Mouse (Mus musculus): ENCODE results near the gene Litaf. TPM values are rescaled to one million over a fixed set of nuclear protein-coding genes. Genes with fewer than 3 reads are reported as not detected.
A peak's percentile ranks its signal among the peaks of the same experiment; 100 is the strongest.
"Not testable (repeated sequence)": the region's sequence is repeated elsewhere in the genome, so short reads cannot be mapped to it uniquely, and the experiment has no call there.

The Litaf gene
- polyA plus RNA-seq, 1 experiment from 2014 or later = 59.2 TPM

- not testable (repeated sequence) for H3K4me3 ChIP-seq; H3K9ac ChIP-seq; H3K4me2 ChIP-seq; H3K9me3 ChIP-seq (replicated peaks); H3K27me3 ChIP-seq
- peak; percentile 19; the same call in 1 of the 2 replicates for ATAC-seq
- Histone ChIP-seq H3K36me3 (ENCODE audit: poor library complexity, severe bottlenecking) (peaks cover 20% of the 10 kb centered on the region), H3K4me1 (peaks cover 46% of the 10 kb centered on the region), H3K27ac (peak overlapping the region; percentile 92)
- 94% methylated on average over 12 of the region's 12 CpGs for WGBS
Observed at GRCm38 (mm10) chr16:10958307-10958706, 107.7 kb downstream of the Litaf start.

- H3K4me2 ChIP-seq = no peak overlapping the region
- H3K36me3 ChIP-seq (ENCODE audit: poor library complexity, severe bottlenecking) = peaks cover 15% of the 10 kb centered on the region
- WGBS = 82% methylated on average over 3 of the region's 3 CpGs
- no peaks in the 10 kb centered on the region for H3K9me3 ChIP-seq (replicated peaks)
- no peak overlapping the region for H3K4me3 ChIP-seq
- H3K9ac ChIP-seq = no peak overlapping the region
- no peaks in the 10 kb centered on the region for H3K27me3 ChIP-seq
- peak overlapping the region; percentile 92 for H3K27ac ChIP-seq
- peaks cover 46% of the 10 kb centered on the region for H3K4me1 ChIP-seq
- no peak for ATAC-seq
Observed at GRCm38 (mm10) chr16:10957794-10958193, 108.2 kb downstream of the Litaf start.

GRCm38 (mm10) chr16:10956938-10957685 is 108.8 kb downstream of the Litaf start:
- 52% methylated on average over 8 of the region's 8 CpGs for WGBS
- Histone ChIP-seq H3K27me3 (no peaks in the 10 kb centered on the region), H3K36me3 (ENCODE audit: poor library complexity, severe bottlenecking) (peaks cover 8% of the 10 kb centered on the region), H3K9me3 (replicated peaks) (no peaks in the 10 kb centered on the region), H3K4me3 (no peak overlapping the region), H3K4me1 (peaks cover 46% of the 10 kb centered on the region), H3K9ac (no peak overlapping the region), H3K4me2 (peak overlapping the region; percentile 12), H3K27ac (peak overlapping the region; percentile 92)
- peak; percentile 74 for ATAC-seq

DNA sequence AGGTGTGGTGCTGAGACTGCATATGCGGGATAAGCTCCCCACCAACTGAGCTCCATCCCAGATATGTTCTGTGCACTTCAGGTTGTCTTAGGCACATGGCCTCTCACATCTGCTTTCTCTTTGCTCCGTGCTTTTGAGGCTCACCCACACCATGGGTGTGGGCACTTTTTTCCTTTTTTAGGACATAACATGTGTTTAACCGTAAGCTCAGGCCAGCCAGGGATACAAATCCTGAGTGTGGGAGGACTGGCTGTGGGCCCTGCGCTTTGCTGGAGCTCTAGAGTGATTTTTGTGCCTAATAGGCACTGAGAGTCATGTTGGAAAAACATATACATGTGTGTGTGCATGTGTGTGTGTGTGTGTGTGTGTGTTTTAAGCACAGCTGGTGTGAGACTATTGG is 110.9 kb downstream of the Litaf start:
- ATAC-seq = no peak

GRCm38 (mm10) chr16:10952881-10953280 is 113.1 kb downstream of the Litaf start:
- 93% methylated on average over 3 of the region's 3 CpGs for WGBS
- Histone ChIP-seq H3K4me2 (no peak overlapping the region), H3K27me3 (no peaks in the 10 kb centered on the region), H3K4me3 (no peak overlapping the region), H3K4me1 (peaks cover 19% of the 10 kb centered on the region), H3K36me3 (ENCODE audit: poor library complexity, severe bottlenecking) (no peaks in the 10 kb centered on the region; the same call in 1 of the 2 replicates), H3K27ac (no peak overlapping the region), H3K9me3 (replicated peaks) (no peaks in the 10 kb centered on the region), H3K9ac (no peak overlapping the region)
- no peak for ATAC-seq

More for the DNA sequence above, 110.9 kb downstream of the Litaf start:
- Histone ChIP-seq H3K27me3 (no peaks in the 10 kb centered on the region), H3K4me3 (no peak overlapping the region), H3K4me2 (no peak overlapping the region), H3K36me3 (ENCODE audit: poor library complexity, severe bottlenecking) (no peaks in the 10 kb centered on the region; the same call in 1 of the 2 replicates), H3K9ac (no peak overlapping the region), H3K27ac (no peak overlapping the region), H3K4me1 (peaks cover 41% of the 10 kb centered on the region), H3K9me3 (replicated peaks) (no peaks in the 10 kb centered on the region)
- 90% methylated on average over 4 of the region's 4 CpGs for WGBS

DNA sequence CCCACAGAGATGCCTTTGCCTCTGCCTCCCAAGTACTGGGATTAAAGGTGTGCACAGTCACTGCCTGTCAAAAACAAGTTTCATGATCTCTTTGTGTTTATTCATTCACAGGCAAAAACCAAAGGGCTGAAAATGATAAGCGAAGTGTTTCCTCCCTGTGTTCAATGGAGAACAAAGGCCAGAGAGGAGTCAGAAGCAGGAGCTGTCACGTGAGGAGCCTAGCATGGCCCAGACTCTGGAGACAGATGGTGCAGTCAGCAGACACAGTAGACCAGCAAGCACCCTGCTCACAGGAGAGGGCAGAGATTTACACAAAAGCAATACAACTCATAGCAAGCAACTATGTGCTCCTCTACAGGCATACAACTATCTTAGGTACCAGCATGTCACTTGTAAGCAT is 113.9 kb downstream of the Litaf start:
- 54% methylated on average over 2 of the region's 2 CpGs for WGBS
- Histone ChIP-seq H3K4me1 (peaks cover 11% of the 10 kb centered on the region), H3K9ac (no peak overlapping the region), H3K36me3 (ENCODE audit: poor library complexity, severe bottlenecking) (no peaks in the 10 kb centered on the region; the same call in 1 of the 2 replicates), H3K4me3 (no peak overlapping the region), H3K27me3 (no peaks in the 10 kb centered on the region), H3K4me2 (no peak overlapping the region), H3K9me3 (replicated peaks) (no peaks in the 10 kb centered on the region), H3K27ac (0 out of 2 replicates have a peak overlapping the region, but pooled peaks have one; percentile 17)
- ATAC-seq = no peak

GRCm38 (mm10) chr16:10951581-10951980 is 114.4 kb downstream of the Litaf start:
- Histone ChIP-seq H3K4me1 (peaks cover 6% of the 10 kb centered on the region), H3K9ac (no peak overlapping the region), H3K4me3 (no peak overlapping the region), H3K9me3 (replicated peaks) (no peaks in the 10 kb centered on the region), H3K27me3 (no peaks in the 10 kb centered on the region), H3K36me3 (ENCODE audit: poor library complexity, severe bottlenecking) (no peaks in the 10 kb centered on the region; the same call in 1 of the 2 replicates), H3K4me2 (no peak overlapping the region), H3K27ac (no peak overlapping the region)
- no peak for ATAC-seq
- 2% methylated on average over 3 of the region's 3 CpGs for WGBS

DNA sequence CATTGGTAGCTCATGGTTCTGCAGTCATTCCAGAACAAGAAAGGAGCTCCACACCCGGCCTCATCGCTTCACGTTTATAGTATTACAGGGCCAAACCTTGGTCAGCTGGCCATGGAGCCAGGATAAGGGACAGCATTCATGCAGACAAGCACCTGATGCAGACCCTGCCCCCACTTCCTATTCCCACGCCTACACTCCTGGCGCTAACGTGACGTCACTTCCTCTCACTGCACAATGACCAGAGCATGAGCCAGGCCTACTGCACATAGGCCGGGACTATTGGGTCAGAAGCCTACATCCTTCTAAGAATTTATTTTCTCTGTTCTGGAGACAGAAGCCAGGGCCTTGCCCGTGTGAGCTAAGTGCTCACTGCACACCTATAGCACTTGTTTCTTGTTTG is 115.4 kb downstream of the Litaf start:
- Histone ChIP-seq H3K9me3 (replicated peaks) (no peaks in the 10 kb centered on the region), H3K27me3 (no peaks in the 10 kb centered on the region), H3K4me3 (no peak overlapping the region), H3K4me2 (no peak overlapping the region), H3K4me1 (peaks cover 2% of the 10 kb centered on the region; the same call in 1 of the 2 replicates), H3K27ac (no peak overlapping the region), H3K36me3 (ENCODE audit: poor library complexity, severe bottlenecking) (no peaks in the 10 kb centered on the region; the same call in 1 of the 2 replicates), H3K9ac (no peak overlapping the region)
- WGBS = 91% methylated on average over 9 of the region's 9 CpGs
- ATAC-seq = no peak

- Histone ChIP-seq H3K4me3 (no peak overlapping the region), H3K27me3 (no peaks in the 10 kb centered on the region), H3K4me2 (no peak overlapping the region), H3K27ac (no peak overlapping the region), H3K9ac (no peak overlapping the region), H3K9me3 (replicated peaks) (no peaks in the 10 kb centered on the region), H3K36me3 (ENCODE audit: poor library complexity, severe bottlenecking) (no peaks in the 10 kb centered on the region), H3K4me1 (peaks cover 5% of the 10 kb centered on the region; the same call in 1 of the 2 replicates)
- 24% methylated on average over 3 of the region's 3 CpGs for WGBS
- ATAC-seq = no peak
Observed at GRCm38 (mm10) chr16:10947724-10948123, 118.2 kb downstream of the Litaf start.

GRCm38 (mm10) chr16:10945381-10946127 is 120.4 kb downstream of the Litaf start:
- Histone ChIP-seq H3K9ac (no peak overlapping the region), H3K9me3 (replicated peaks) (no peaks in the 10 kb centered on the region), H3K27me3 (no peaks in the 10 kb centered on the region), H3K27ac (no peak overlapping the region), H3K4me1 (peaks cover 5% of the 10 kb centered on the region; the same call in 1 of the 2 replicates), H3K4me2 (no peak overlapping the region), H3K36me3 (ENCODE audit: poor library complexity, severe bottlenecking) (no peaks in the 10 kb centered on the region), H3K4me3 (no peak overlapping the region)
- ATAC-seq = no peak
- 76% methylated on average over 7 of the region's 7 CpGs for WGBS

DNA sequence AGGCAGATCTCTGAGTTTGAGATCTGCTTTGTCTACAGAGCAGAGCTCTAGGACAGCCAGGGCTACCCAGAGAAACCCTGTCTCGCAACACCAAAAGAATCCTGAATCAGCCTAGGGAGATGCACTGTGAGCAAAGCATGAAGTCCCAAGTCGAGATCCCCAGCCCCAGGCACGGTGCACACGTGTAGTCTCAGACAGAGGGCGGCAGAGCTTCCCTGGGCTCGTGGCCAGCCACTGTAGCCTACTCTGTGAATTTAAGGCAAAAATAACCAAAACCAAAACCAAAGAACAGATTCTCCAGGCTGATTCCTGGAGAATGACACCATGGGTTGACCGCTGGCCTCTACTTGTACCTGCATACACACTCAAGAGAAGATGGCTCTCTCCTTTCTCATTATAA is 121.4 kb downstream of the Litaf start:
- H3K27ac ChIP-seq = no peak overlapping the region
- H3K27me3 ChIP-seq = no peaks in the 10 kb centered on the region
- H3K9me3 ChIP-seq (replicated peaks) = no peaks in the 10 kb centered on the region
- H3K4me2 ChIP-seq = no peak overlapping the region
- no peak overlapping the region for H3K4me3 ChIP-seq
- H3K36me3 ChIP-seq (ENCODE audit: poor library complexity, severe bottlenecking) = no peaks in the 10 kb centered on the region
- no peak overlapping the region for H3K9ac ChIP-seq
- peaks cover 5% of the 10 kb centered on the region; the same call in 1 of the 2 replicates for H3K4me1 ChIP-seq
- ATAC-seq = no peak
- WGBS = 75% methylated on average over 7 of the region's 7 CpGs

GRCm38 (mm10) chr16:10943257-10943656 is 122.7 kb downstream of the Litaf start:
- WGBS = 82% methylated on average over 5 of the region's 5 CpGs
- H3K27me3 ChIP-seq = no peaks in the 10 kb centered on the region
- no peak overlapping the region for H3K9ac ChIP-seq
- H3K36me3 ChIP-seq (ENCODE audit: poor library complexity, severe bottlenecking) = no peaks in the 10 kb centered on the region
- H3K4me3 ChIP-seq = no peak overlapping the region
- no peak overlapping the region for H3K27ac ChIP-seq
- ATAC-seq = no peak
- H3K4me2 ChIP-seq = no peak overlapping the region
- H3K9me3 ChIP-seq (replicated peaks) = no peaks in the 10 kb centered on the region
- peaks cover 5% of the 10 kb centered on the region; the same call in 1 of the 2 replicates for H3K4me1 ChIP-seq
